Mouse (Mus musculus): ENCODE measurements around the gene Swap70. TPM values are rescaled to one million over a fixed set of nuclear protein-coding genes. Genes with fewer than 3 reads are reported as not detected.

The Swap70 gene
- total and polyA plus RNA-seq, 3 experiments, result 18.3 to 23.3 TPM; not detected in 1

- TF ChIP-seq KAT2A (conservative IDR thresholded peaks at IDR 0.05; ENCODE audit: low read depth, low read length) (no peak), POLR2AphosphoS5 (IDR thresholded peaks at IDR 0.05; ENCODE audit: borderline replicate concordance, low read depth, low read length) (no peak), ZMIZ1 (IDR thresholded peaks at IDR 0.05; ENCODE audit: low read depth, low read length) (no peak), ZKSCAN1 (IDR thresholded peaks at IDR 0.05; ENCODE audit: low read depth, low read length) (no peak), SIN3A (IDR thresholded peaks at IDR 0.05; ENCODE audit: low read length) (no peak), MAZ (IDR thresholded peaks at IDR 0.05; ENCODE audit: low read depth, low read length) (no peak), BHLHE40 (IDR thresholded peaks at IDR 0.05; ENCODE audit: borderline replicate concordance, low read depth, low read length) (no peak), POLR2AphosphoS2 (IDR thresholded peaks at IDR 0.05; ENCODE audit: low read length) (no peak), MEF2A (IDR thresholded peaks at IDR 0.05; ENCODE audit: extremely low read depth, insufficient replicate concordance, low read depth, low read length, poor library complexity, severe bottlenecking) (no peak), TCF12 (IDR thresholded peaks at IDR 0.05; ENCODE audit: low read depth, low read length) (no peak)
- DNase-seq (ENCODE audit: low read depth, low spot score), result no peak
- no peak overlapping the region for H3K4me3 ChIP-seq (ENCODE audit: control insufficient read depth in 1 of 2, insufficient read depth in 1 of 2, low read depth in 2 of 2, low read length in 2 of 2)
- no peaks in the 10 kb centered on the region for H3K79me2 ChIP-seq (ENCODE audit: control insufficient read depth, insufficient read depth, low read length, poor library complexity)
- no peaks in the 10 kb centered on the region for H3K36me3 ChIP-seq (ENCODE audit: control insufficient read depth in 1 of 2, insufficient read depth in 2 of 2, low read length in 2 of 2)
- H3K9ac ChIP-seq (ENCODE audit: control insufficient read depth, low read depth, low read length, poor library complexity, severe bottlenecking), result no peak overlapping the region
- no peaks in the 10 kb centered on the region for H3K27me3 ChIP-seq (ENCODE audit: control insufficient read depth in 1 of 2, insufficient read depth in 2 of 2, low read length in 2 of 2)
- H3K4me1 ChIP-seq (ENCODE audit: control insufficient read depth in 1 of 2, insufficient read depth in 2 of 2, low read length in 2 of 2), result no peaks in the 10 kb centered on the region
- no peaks in the 10 kb centered on the region for H3K9me3 ChIP-seq (replicated peaks; ENCODE audit: insufficient read depth, low read length)
- no peak overlapping the region for H3K27ac ChIP-seq (ENCODE audit: control insufficient read depth, low read depth, low read length)
These were observed 77.4 kb downstream of the Swap70 start for GRCm38 (mm10) chr7:110298739-110299410.

GRCm38 (mm10) chr7:110302886-110303285 is 81.4 kb downstream of the Swap70 start:
- TF ChIP-seq CHD1 (IDR thresholded peaks at IDR 0.05; ENCODE audit: low read depth, low read length) (no peak), CHD2 (IDR thresholded peaks at IDR 0.05; ENCODE audit: low read length) (no peak), SIN3A (IDR thresholded peaks at IDR 0.05; ENCODE audit: low read length) (no peak), MAZ (IDR thresholded peaks at IDR 0.05; ENCODE audit: low read depth, low read length) (no peak), ZNF384 (IDR thresholded peaks at IDR 0.05; ENCODE audit: low read depth, low read length) (no peak), EP300 (IDR thresholded peaks at IDR 0.05; ENCODE audit: low read depth in 1 of 2, low read length in 2 of 2) (no peak), ZMIZ1 (IDR thresholded peaks at IDR 0.05; ENCODE audit: low read depth, low read length) (no peak), RCOR1 (IDR thresholded peaks at IDR 0.05; ENCODE audit: low read depth, low read length) (no peak), MAX (IDR thresholded peaks at IDR 0.05; ENCODE audit: low read length) (no peak), KAT2A (conservative IDR thresholded peaks at IDR 0.05; ENCODE audit: low read depth, low read length) (no peak), ELF1 (IDR thresholded peaks at IDR 0.05; ENCODE audit: low read depth, low read length) (no peak), POLR2A (IDR thresholded peaks at IDR 0.05; ENCODE audit: control insufficient read depth in 1 of 2, insufficient read depth in 1 of 2, low read depth in 1 of 2, low read length in 2 of 2, poor library complexity in 1 of 2) (no peak), GABPA (IDR thresholded peaks at IDR 0.05; ENCODE audit: low read depth, low read length) (no peak), ETS1 (IDR thresholded peaks at IDR 0.05; ENCODE audit: low read depth, low read length) (no peak), MYB (IDR thresholded peaks at IDR 0.05; ENCODE audit: low read depth, low read length) (no peak), POLR2AphosphoS2 (IDR thresholded peaks at IDR 0.05; ENCODE audit: low read length) (no peak), TBP (IDR thresholded peaks at IDR 0.05; ENCODE audit: low read depth, low read length) (no peak), MYC (IDR thresholded peaks at IDR 0.05; ENCODE audit: low read depth, low read length) (no peak), NELFE (IDR thresholded peaks at IDR 0.05; ENCODE audit: low read depth, low read length) (no peak), TAL1 (IDR thresholded peaks at IDR 0.05; ENCODE audit: low read length) (no peak)
- Histone ChIP-seq H3K9me3 (replicated peaks; ENCODE audit: insufficient read depth, low read length) (no peaks in the 10 kb centered on the region), H3K4me3 (ENCODE audit: control insufficient read depth in 1 of 2, insufficient read depth in 1 of 2, low read depth in 2 of 2, low read length in 2 of 2) (no peak overlapping the region), H3K9ac (ENCODE audit: control insufficient read depth, low read depth, low read length, poor library complexity, severe bottlenecking) (no peak overlapping the region), H3K27ac (ENCODE audit: control insufficient read depth, low read depth, low read length) (no peak overlapping the region), H3K4me1 (ENCODE audit: control insufficient read depth in 1 of 2, insufficient read depth in 2 of 2, low read length in 2 of 2) (no peaks in the 10 kb centered on the region), H3K36me3 (ENCODE audit: control insufficient read depth in 1 of 2, insufficient read depth in 2 of 2, low read length in 2 of 2) (no peaks in the 10 kb centered on the region), H3K79me2 (ENCODE audit: control insufficient read depth, insufficient read depth, low read length, poor library complexity) (no peaks in the 10 kb centered on the region), H3K27me3 (ENCODE audit: control insufficient read depth in 1 of 2, insufficient read depth in 2 of 2, low read length in 2 of 2) (no peaks in the 10 kb centered on the region)
- no peak for DNase-seq (ENCODE audit: low read depth, low spot score)
